Mouse (Mus musculus): Measurements from ENCODE around the gene Ace3. TPM values are rescaled to one million over a fixed set of nuclear protein-coding genes. Genes with fewer than 3 reads are reported as not detected.

The Ace3 gene
- polyA plus RNA-seq, 1 experiment from 2014 or later = not detected

GRCm38 (mm10) chr11:105955815-105956430 is 38.6 kb upstream of the Ace3 start:
- Histone ChIP-seq H3K27ac (ENCODE audit: low read length) (no peak overlapping the region), H3K36me3 (ENCODE audit: insufficient read depth, low read length) (no peaks in the 10 kb centered on the region), H3K4me3 (ENCODE audit: low read length) (no peak overlapping the region), H3K9me3 (ENCODE audit: low read length) (no peaks in the 10 kb centered on the region), H3K4me1 (ENCODE audit: insufficient read depth, low read length) (0 out of 2 replicates have a peak, but pooled peaks cover under 1% of the 10 kb centered on the region), H3K27me3 (ENCODE audit: insufficient read depth, low read length) (no peaks in the 10 kb centered on the region), H3K4me2 (replicated peaks; ENCODE audit: low read depth, low read length) (no peak overlapping the region), H3K9ac (replicated peaks; ENCODE audit: low read length) (no peak overlapping the region)
- ATAC-seq (ENCODE audit: low FRiP score, low TSS enrichment) = no peak
- WGBS = 92% methylated on average over 28 of the region's 28 CpGs

- Histone ChIP-seq H3K4me1 (ENCODE audit: insufficient read depth, low read length) (no peaks in the 10 kb centered on the region), H3K9me3 (ENCODE audit: low read length) (no peaks in the 10 kb centered on the region), H3K4me3 (ENCODE audit: low read length) (no peak overlapping the region), H3K27ac (ENCODE audit: low read length) (no peak overlapping the region), H3K36me3 (ENCODE audit: insufficient read depth, low read length) (no peaks in the 10 kb centered on the region), H3K9ac (replicated peaks; ENCODE audit: low read length) (no peak overlapping the region), H3K27me3 (ENCODE audit: insufficient read depth, low read length) (no peaks in the 10 kb centered on the region), H3K4me2 (replicated peaks; ENCODE audit: low read depth, low read length) (no peak overlapping the region)
- ATAC-seq (ENCODE audit: low FRiP score, low TSS enrichment) = no peak
- 35% methylated on average over 6 of the region's 6 CpGs for WGBS
These were observed 37.0 kb upstream of the Ace3 start for GRCm38 (mm10) chr11:105957501-105957900.

- Histone ChIP-seq H3K27me3 (ENCODE audit: insufficient read depth, low read length) (no peaks in the 10 kb centered on the region), H3K36me3 (ENCODE audit: insufficient read depth, low read length) (no peaks in the 10 kb centered on the region), H3K27ac (ENCODE audit: low read length) (no peak overlapping the region), H3K9ac (replicated peaks; ENCODE audit: low read length) (no peak overlapping the region), H3K9me3 (ENCODE audit: low read length) (no peaks in the 10 kb centered on the region), H3K4me3 (ENCODE audit: low read length) (no peak overlapping the region), H3K4me2 (replicated peaks; ENCODE audit: low read depth, low read length) (no peak overlapping the region), H3K4me1 (ENCODE audit: insufficient read depth, low read length) (no peaks in the 10 kb centered on the region)
- 57% methylated on average over 1 of the region's 1 CpGs for WGBS
- ATAC-seq (ENCODE audit: low FRiP score, low TSS enrichment) = no peak
These were observed 35.9 kb upstream of the Ace3 start for GRCm38 (mm10) chr11:105958566-105958965.

GRCm38 (mm10) chr11:105959355-105959754 is 35.1 kb upstream of the Ace3 start:
- H3K36me3 ChIP-seq (ENCODE audit: insufficient read depth, low read length) = no peaks in the 10 kb centered on the region
- ATAC-seq (ENCODE audit: low FRiP score, low TSS enrichment) = peak; percentile 54; the same call in 1 of the 2 replicates
- no peaks in the 10 kb centered on the region for H3K4me1 ChIP-seq (ENCODE audit: insufficient read depth, low read length)
- WGBS = 49% methylated on average over 16 of the region's 17 CpGs
- H3K4me2 ChIP-seq (replicated peaks; ENCODE audit: low read depth, low read length) = no peak overlapping the region
- H3K27ac ChIP-seq (ENCODE audit: low read length) = no peak overlapping the region
- H3K9ac ChIP-seq (replicated peaks; ENCODE audit: low read length) = no peak overlapping the region
- no peaks in the 10 kb centered on the region for H3K27me3 ChIP-seq (ENCODE audit: insufficient read depth, low read length)
- no peaks in the 10 kb centered on the region for H3K9me3 ChIP-seq (ENCODE audit: low read length)
- H3K4me3 ChIP-seq (ENCODE audit: low read length) = no peak overlapping the region

- Histone ChIP-seq H3K9me3 (ENCODE audit: low read length) (no peaks in the 10 kb centered on the region), H3K36me3 (ENCODE audit: insufficient read depth, low read length) (no peaks in the 10 kb centered on the region), H3K4me2 (replicated peaks; ENCODE audit: low read depth, low read length) (no peak overlapping the region), H3K9ac (replicated peaks; ENCODE audit: low read length) (no peak overlapping the region), H3K27ac (ENCODE audit: low read length) (no peak overlapping the region), H3K4me1 (ENCODE audit: insufficient read depth, low read length) (peaks cover 13% of the 10 kb centered on the region), H3K4me3 (ENCODE audit: low read length) (no peak overlapping the region), H3K27me3 (ENCODE audit: insufficient read depth, low read length) (peaks cover 33% of the 10 kb centered on the region)
- WGBS = 61% methylated on average over 5 of the region's 5 CpGs
- no peak for ATAC-seq (ENCODE audit: low FRiP score, low TSS enrichment)
These were observed 29.8 kb upstream of the Ace3 start for GRCm38 (mm10) chr11:105964691-105965090.

- Histone ChIP-seq H3K4me2 (replicated peaks; ENCODE audit: low read depth, low read length) (no peak overlapping the region), H3K36me3 (ENCODE audit: insufficient read depth, low read length) (no peaks in the 10 kb centered on the region), H3K9ac (replicated peaks; ENCODE audit: low read length) (no peak overlapping the region), H3K4me3 (ENCODE audit: low read length) (no peak overlapping the region), H3K4me1 (ENCODE audit: insufficient read depth, low read length) (peaks cover 13% of the 10 kb centered on the region), H3K27ac (ENCODE audit: low read length) (no peak overlapping the region), H3K9me3 (ENCODE audit: low read length) (no peaks in the 10 kb centered on the region), H3K27me3 (ENCODE audit: insufficient read depth, low read length) (peaks cover 33% of the 10 kb centered on the region)
- ATAC-seq (ENCODE audit: low FRiP score, low TSS enrichment) = no peak
- 73% methylated on average over 4 of the region's 4 CpGs for WGBS
These were observed 28.2 kb upstream of the Ace3 start for GRCm38 (mm10) chr11:105966288-105966687.

- WGBS = 1% methylated on average over 58 of the region's 76 CpGs
- no peaks in the 10 kb centered on the region for H3K9me3 ChIP-seq (ENCODE audit: low read length)
- no peak within 1 kb of the TSS for H3K27ac ChIP-seq (ENCODE audit: low read length)
- H3K4me1 ChIP-seq (ENCODE audit: insufficient read depth, low read length) = peaks cover 13% of the 10 kb centered on the region
- H3K4me3 ChIP-seq (ENCODE audit: low read length) = peak within 1 kb of the TSS; percentile 61
- peaks cover 33% of the 10 kb centered on the region for H3K27me3 ChIP-seq (ENCODE audit: insufficient read depth, low read length)
- H3K9ac ChIP-seq (replicated peaks; ENCODE audit: low read length) = peak within 1 kb of the TSS; percentile 58
- ATAC-seq (ENCODE audit: low FRiP score, low TSS enrichment) = peak; percentile 67
- no peaks in the 10 kb centered on the region for H3K36me3 ChIP-seq (ENCODE audit: insufficient read depth, low read length)
- peak within 1 kb of the TSS; percentile 99 for H3K4me2 ChIP-seq (replicated peaks; ENCODE audit: low read depth, low read length)
These were observed 26.5 kb upstream of the Ace3 start, which contains the start of gene Ace for GRCm38 (mm10) chr11:105967741-105968574. Gene Ace, plus strand, starts transcription at chr11:105967945.

GRCm38 (mm10) chr11:105968948-105969347 is 25.5 kb upstream of the Ace3 start:
- Histone ChIP-seq H3K4me1 (ENCODE audit: insufficient read depth, low read length) (peaks cover 13% of the 10 kb centered on the region), H3K4me3 (ENCODE audit: low read length) (peak overlapping the region; percentile 6; the same call in 1 of the 2 replicates), H3K27me3 (ENCODE audit: insufficient read depth, low read length) (peaks cover 33% of the 10 kb centered on the region), H3K9ac (replicated peaks; ENCODE audit: low read length) (peak overlapping the region; percentile 58; the same call in 1 of the 2 replicates), H3K36me3 (ENCODE audit: insufficient read depth, low read length) (no peaks in the 10 kb centered on the region), H3K27ac (ENCODE audit: low read length) (no peak overlapping the region), H3K4me2 (replicated peaks; ENCODE audit: low read depth, low read length) (peak overlapping the region; percentile 99), H3K9me3 (ENCODE audit: low read length) (no peaks in the 10 kb centered on the region)
- WGBS = 51% methylated on average over 10 of the region's 10 CpGs
- no peak for ATAC-seq (ENCODE audit: low FRiP score, low TSS enrichment)

- Histone ChIP-seq H3K9me3 (ENCODE audit: low read length) (no peaks in the 10 kb centered on the region), H3K36me3 (ENCODE audit: insufficient read depth, low read length) (no peaks in the 10 kb centered on the region), H3K9ac (replicated peaks; ENCODE audit: low read length) (no peak overlapping the region), H3K4me1 (ENCODE audit: insufficient read depth, low read length) (peaks cover 13% of the 10 kb centered on the region), H3K27me3 (ENCODE audit: insufficient read depth, low read length) (peaks cover 33% of the 10 kb centered on the region), H3K4me2 (replicated peaks; ENCODE audit: low read depth, low read length) (0 out of 2 replicates have a peak overlapping the region, but pooled peaks have one; percentile 5), H3K27ac (ENCODE audit: low read length) (no peak overlapping the region), H3K4me3 (ENCODE audit: low read length) (no peak overlapping the region)
- no peak for ATAC-seq (ENCODE audit: low FRiP score, low TSS enrichment)
- 53% methylated on average over 1 of the region's 1 CpGs for WGBS
These were observed 25.0 kb upstream of the Ace3 start for GRCm38 (mm10) chr11:105969516-105969915.

- ATAC-seq (ENCODE audit: low FRiP score, low TSS enrichment) = no peak
- H3K9ac ChIP-seq (replicated peaks; ENCODE audit: low read length) = no peak overlapping the region
These were observed 19.9 kb upstream of the Ace3 start for GRCm38 (mm10) chr11:105974593-105974992.

More at GRCm38 (mm10) chr11:105974593-105974992, 19.9 kb upstream of the Ace3 start:
- Histone ChIP-seq H3K36me3 (ENCODE audit: insufficient read depth, low read length) (no peaks in the 10 kb centered on the region), H3K4me3 (ENCODE audit: low read length) (no peak overlapping the region), H3K9me3 (ENCODE audit: low read length) (no peaks in the 10 kb centered on the region), H3K27ac (ENCODE audit: low read length) (no peak overlapping the region), H3K4me1 (ENCODE audit: insufficient read depth, low read length) (no peaks in the 10 kb centered on the region), H3K4me2 (replicated peaks; ENCODE audit: low read depth, low read length) (no peak overlapping the region), H3K27me3 (ENCODE audit: insufficient read depth, low read length) (no peaks in the 10 kb centered on the region)
- WGBS = 86% methylated on average over 6 of the region's 6 CpGs
